Mouse (Mus musculus) adipocyte (in vitro differentiated cells): Measurements from ENCODE around the gene Adcy2.

Experiments used
- DNase-seq: peaks from one replicate; pipeline ENCODE4 v3.0.0-alpha.2; 2016; ENCODE audit warnings: low spot score

The Adcy2 gene

GRCm38 (mm10) chr13:68961580-68961979 is 37.8 kb downstream of the Adcy2 start:
- DNase-seq = no peak

- DNase-seq = no peak
Measured at GRCm38 (mm10) chr13:68960513-68960912, 38.8 kb downstream of the Adcy2 start.

- no peak for DNase-seq
Measured at GRCm38 (mm10) chr13:68959406-68959805, 39.9 kb downstream of the Adcy2 start.

- DNase-seq = no peak
Measured at GRCm38 (mm10) chr13:68942735-68943134, 56.6 kb downstream of the Adcy2 start.

DNA sequence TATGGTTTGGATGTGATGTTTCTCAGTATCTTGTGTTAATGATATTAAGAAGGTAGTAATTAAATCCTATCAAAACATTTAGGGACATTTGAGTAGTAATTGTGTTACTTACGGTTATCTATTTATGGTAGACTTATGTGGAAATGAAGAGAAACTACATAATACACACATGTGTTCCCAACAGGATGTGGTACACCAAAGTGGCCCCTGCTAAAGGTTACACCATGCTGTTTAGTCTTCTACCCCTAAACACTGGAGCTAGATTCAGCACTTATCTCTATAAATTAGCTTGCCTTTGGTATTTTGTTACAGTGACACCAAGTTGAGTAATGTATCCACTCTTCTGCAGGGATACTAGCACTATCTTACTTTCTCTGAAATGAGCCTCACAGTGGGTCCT is 57.9 kb downstream of the Adcy2 start:
- no peak for DNase-seq

DNA sequence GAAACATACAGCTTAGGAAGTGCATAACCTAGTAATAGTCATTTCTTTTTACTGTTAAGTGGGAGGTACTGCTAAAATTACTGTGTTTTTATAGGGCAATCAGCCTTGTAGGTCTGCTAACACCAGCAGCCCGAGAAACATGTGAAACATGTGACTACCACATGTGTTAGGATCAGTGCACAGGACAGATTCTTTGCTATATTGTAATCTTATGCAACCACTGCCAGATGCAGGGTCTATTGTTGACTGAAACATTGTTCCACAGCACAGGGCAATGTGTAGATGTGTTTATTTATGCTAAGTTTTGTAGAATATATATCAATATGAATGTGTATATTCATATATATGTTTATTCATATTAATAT is 67.1 kb downstream of the Adcy2 start:
- DNase-seq = no peak

DNA sequence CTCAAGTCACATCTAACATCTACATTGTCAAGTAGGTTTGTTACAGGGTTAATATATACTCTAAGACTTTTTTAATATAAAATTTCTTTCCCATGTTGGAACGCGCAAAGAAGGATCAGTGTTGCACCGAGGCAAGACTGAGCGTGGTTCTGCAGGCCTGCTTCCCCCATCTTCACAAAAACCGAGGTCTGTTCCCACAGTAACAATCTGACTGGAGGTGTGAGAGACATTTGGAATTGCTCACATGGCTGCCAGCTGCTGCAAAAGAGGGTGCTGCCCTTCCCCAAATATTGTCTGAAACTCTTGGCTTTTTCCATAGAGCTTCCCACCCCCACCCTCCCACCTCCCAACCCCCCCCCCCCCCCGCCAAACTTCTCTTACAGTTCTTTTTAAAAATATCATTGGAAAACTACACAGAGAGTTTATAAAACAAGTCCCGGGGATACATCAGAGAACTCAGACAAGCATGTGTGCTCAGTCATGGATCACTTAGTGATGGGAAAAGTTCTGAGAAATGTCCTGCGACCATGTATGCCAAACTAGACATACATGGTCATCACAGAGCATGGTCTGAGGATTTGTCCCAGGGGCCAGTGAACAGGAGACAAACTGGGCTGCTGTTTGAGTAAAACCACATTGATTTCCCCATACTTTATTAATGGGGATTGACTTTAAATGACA is 67.6 kb downstream of the Adcy2 start:
- DNase-seq = no peak

DNA sequence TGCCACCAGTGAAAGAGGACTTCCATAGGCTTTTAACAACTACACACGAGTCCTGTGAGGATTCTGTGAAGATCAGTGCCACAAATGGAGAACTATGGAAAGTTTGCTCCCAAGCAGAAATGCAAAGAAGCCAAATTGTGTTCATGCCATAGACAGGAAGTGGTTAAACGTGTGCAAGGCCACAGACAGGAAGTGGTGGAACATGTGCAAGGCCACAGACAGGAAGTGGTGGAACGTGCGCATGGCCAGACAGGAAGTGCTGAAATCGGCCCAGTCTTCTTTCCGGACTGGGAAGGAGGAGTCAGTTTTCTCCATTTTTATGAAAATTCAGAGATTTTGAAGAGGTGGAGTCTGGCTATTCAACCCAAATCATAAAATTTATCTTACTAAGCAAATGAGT is 70.9 kb downstream of the Adcy2 start:
- DNase-seq = no peak

DNA sequence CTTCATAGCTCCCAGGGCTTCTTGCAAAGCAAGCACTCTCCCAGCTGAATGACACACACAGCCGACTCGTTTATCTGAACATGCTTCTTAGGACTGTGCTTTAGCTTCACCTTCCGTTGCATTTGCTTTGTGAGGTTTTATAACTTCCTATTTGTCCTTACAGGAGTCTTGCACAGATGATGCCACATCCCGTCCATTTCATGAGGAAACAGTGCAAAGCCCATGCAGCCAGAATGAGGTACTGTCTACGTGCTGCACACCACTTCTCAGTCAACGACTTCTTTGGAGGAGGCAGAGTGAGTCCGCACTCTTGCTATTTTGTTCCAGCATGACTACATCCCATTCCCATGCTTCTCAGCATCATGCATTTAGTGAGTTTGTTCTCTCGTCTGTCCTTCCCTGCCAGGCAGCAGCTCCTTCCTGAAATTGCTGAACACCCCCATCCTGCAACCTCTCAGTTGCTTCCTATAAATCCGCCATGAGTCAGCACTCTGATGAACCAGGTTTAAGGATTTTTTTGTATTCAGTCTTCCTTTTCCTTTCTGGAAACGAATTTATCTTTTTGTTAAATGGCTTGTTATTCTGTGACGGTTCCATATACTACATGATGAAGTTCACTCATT is 85.6 kb downstream of the Adcy2 start:
- no peak for DNase-seq

DNA sequence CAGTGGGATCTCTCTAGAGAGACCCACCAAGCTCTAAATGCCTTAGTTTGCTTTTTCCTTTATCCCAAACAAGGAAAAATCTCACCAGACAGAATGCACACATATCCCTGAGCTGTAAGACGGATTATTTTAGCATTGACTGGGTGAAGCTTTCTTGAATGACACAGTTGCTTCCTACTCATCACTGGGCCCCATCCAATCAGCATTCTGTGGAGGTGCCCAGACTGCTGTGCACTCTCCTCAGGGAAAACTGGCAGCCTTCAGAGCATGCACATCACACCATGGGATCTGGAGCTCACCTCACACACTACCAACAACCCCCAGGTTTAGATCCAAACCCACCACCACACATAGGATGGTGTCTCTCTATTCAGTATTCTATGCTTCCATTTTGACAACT is 92.7 kb downstream of the Adcy2 start:
- no peak for DNase-seq

DNA sequence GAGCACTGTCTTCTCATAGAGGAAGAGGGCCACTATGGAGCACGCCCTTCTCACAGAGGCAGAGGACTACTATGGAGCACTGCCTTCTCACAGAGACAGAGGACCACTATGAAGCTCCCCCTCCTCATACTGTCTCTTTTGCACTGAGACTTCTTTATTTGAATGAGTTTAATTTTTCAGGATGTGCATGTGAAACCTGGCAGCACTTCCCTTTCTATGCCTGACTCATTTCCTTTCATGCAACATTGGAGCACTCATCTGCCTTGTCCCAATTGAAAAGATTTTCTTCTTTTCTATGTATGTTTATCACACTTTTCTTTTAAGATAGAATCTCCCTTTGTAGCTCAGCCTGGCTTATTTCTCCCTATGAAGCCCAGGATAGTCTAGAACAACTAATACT is 96.6 kb downstream of the Adcy2 start:
- no peak for DNase-seq

- no peak for DNase-seq
Measured at GRCm38 (mm10) chr13:68889929-68890593, 109.3 kb downstream of the Adcy2 start.

- DNase-seq = no peak
Measured at GRCm38 (mm10) chr13:68868776-68869175, 130.6 kb downstream of the Adcy2 start.

DNA sequence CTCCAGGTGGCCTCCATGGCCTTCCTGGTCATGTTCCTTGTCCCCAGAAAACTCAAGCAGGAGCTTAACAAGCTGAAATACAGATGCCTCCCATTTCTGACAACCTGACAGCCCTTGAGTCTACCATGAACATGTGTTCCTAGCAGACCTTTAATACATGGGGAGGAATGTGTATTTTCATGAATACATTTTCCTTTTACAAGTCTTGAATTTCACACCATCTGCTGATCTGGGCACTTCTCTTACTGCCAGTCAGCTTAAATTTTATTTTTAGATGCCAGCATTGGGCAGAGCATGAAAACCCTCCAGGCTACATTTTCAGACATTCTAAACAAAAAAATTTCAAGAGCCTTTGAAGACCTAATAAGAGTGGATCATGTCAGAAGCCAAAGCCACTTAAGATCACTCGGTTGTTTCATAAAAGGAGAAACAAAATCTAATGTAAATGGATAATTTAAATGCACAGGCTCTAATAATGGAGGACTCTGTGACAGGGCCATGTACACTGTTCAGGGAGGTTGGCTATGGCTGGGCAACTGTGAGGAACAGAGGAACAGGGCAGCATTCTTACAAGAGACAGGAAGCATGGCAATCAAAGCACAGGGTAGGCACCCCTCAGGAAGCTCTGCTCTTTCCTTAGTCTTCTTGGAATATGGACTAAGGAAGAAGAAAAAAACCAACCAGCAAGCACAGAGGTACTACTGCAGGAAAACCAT is 131.2 kb downstream of the Adcy2 start:
- no peak for DNase-seq

GRCm38 (mm10) chr13:68860036-68860435 is 139.3 kb downstream of the Adcy2 start:
- no peak for DNase-seq

- no peak for DNase-seq
Measured at GRCm38 (mm10) chr13:68848265-68848664, 151.1 kb downstream of the Adcy2 start.

DNA sequence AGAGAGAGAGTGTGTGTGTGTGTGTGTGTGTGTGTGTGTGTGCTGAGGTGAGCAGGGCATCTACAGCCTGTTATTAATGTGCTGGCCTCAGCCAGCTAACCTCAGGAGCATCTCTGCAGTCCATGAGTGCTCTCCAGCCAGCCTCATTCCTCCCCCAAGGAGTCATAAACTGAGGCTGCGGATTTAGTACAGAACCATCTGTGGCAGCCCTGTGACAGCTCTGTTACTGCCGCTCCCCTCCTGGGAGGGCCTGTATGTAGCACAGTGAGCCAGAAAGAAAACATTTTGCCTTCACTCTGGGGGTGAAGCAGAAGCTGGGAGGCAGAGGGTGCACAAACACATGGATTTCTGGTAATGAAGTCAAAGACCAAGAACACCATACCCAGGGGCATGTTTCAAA is 159.8 kb downstream of the Adcy2 start:
- DNase-seq = no peak

- DNase-seq = no peak
Measured at GRCm38 (mm10) chr13:68836183-68836582, 163.2 kb downstream of the Adcy2 start.

DNA sequence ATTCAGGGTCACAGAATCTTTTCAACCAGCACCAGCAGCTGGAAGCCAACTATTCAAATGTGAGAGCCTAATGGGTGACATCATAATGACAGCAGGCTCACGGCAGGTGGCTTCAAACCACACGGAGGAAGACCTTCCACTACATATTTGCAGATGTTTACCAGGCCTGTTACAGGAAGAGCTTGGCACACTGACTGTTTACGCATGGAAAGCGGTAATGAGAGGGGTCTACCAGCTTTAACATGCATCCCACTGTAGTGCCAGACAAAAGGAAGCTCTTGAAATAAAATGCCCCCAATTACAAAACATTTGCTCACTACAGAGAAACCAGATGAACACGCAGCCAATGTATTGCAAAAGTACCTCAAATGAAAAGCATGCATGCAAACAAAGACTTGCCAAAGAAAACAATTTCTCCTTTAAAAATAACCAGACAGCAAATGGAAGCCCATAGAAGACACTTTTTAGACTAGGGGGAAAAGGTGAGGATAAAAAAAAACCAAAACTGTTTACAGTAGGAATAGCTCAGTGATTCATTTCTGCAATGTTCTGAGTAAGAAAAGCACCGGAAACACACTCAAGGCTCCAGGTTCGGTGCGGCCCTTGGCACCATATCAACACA is 163.8 kb downstream of the Adcy2 start:
- no peak for DNase-seq

GRCm38 (mm10) chr13:68832141-68832540 is 167.2 kb downstream of the Adcy2 start:
- DNase-seq = no peak

DNA sequence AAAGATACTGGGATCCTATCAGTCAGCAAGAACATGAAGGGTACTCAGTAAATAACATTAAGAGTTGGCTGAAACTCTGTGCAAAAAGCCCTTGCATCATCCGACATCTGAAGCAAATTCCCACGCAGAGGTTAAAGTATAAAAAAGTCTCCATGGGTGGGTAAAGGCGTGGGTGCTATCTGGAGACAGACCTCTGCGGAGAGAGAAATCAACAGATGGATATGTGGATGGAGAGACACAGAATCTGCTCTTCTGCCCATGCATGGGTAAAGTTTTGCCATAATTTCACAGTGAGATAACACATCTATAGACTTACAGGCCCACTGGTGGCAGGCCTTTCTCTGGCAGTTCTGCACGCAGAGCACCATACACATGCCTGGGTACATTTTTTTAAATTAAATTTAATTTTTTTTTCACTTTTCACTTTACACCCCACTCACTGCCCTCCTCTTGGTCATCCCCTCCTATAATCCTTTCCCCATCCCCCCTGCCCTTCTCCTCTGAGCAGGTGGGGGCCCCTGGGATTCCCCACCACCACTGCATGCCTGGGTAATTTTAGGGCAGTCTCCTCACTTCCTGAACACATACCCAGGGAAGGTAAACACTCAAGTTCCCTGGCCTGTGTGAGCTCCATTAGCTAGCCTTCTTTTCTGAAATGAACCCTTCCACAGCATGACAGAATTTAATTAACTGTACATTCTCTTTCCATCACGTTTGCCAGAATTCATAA is 169.1 kb downstream of the Adcy2 start:
- DNase-seq = no peak

GRCm38 (mm10) chr13:68828441-68828840 is 170.9 kb downstream of the Adcy2 start:
- no peak for DNase-seq
